ENCODE assay signal across 8 mouse cellular contexts in genomic region chr5:137569665-137570064, GRCm38 (mm10). TPM values are rescaled to one million over a fixed set of nuclear protein-coding genes. Genes with fewer than 3 reads are reported as not detected.
A peak's percentile ranks its signal among the peaks of the same experiment; 100 is the strongest.
DNase-seq lines count a peak whose midpoint lies in the region; TF ChIP-seq lines count a peak whose summit lies in the region.

Tfr2 (plus strand) TSS chr5:137569840.

- H3K4me3 ChIP-seq in layer of hippocampus, adult 2 months, result no peak within 1 kb of the TSS
- H3K4me3 ChIP-seq in heart, adult 2 months, result no peak within 1 kb of the TSS

- no peaks in the 10 kb centered on the region for H3K36me3 ChIP-seq in heart, adult 2 months (ENCODE audit: control insufficient read depth, insufficient read depth, low read length)

- TF ChIP-seq CTCF in layer of hippocampus, adult 2 months (conservative IDR thresholded peaks at IDR 0.05), result no peak
- TF ChIP-seq CTCF in heart, adult 2 months (IDR thresholded peaks at IDR 0.05), result no peak

- intact Hi-C loops in heart, adult 2 months (cut with DNase I), result no loop called here

- no peak within 1 kb of the TSS for H3K27ac ChIP-seq in layer of hippocampus, adult 2 months
- H3K27ac ChIP-seq in heart, adult 2 months, result no peak within 1 kb of the TSS

- no peak within 1 kb of the TSS for H3K9ac ChIP-seq in heart, adult 2 months (ENCODE audit: low read depth, low read length)

- TF ChIP-seq POLR2A in heart, adult 2 months (IDR thresholded peaks at IDR 0.05; ENCODE audit: insufficient read depth, low read depth, low read length), result no peak

- peaks cover 2% of the 10 kb centered on the region; the same call in 1 of the 2 replicates for H3K4me1 ChIP-seq in heart, adult 2 months (ENCODE audit: control insufficient read depth, insufficient read depth, low read length)

- WGBS in heart, adult 2 months, result 21% methylated on average over 9 of the region's 9 CpGs

- H3K79me2 ChIP-seq in heart, adult 2 months (replicated peaks; ENCODE audit: control insufficient read depth, insufficient read depth, low read length), result no peaks in the 10 kb centered on the region

- peaks cover 2% of the 10 kb centered on the region for H3K27me3 ChIP-seq in heart, adult 2 months (ENCODE audit: control insufficient read depth, insufficient read depth, low read length)

- TF ChIP-seq EP300 in heart, adult 2 months (IDR thresholded peaks at IDR 0.05; ENCODE audit: insufficient read depth, low read depth, low read length), result no peak

- no peak for DNase-seq in layer of hippocampus, adult 2 months (ENCODE audit: low spot score in 2 of 2)
- no peak for DNase-seq in layer of hippocampus, adult 9-11 months
- DNase-seq in ZHBTc4 (ENCODE audit: low read depth, low spot score), result peak; percentile 88
- peak; percentile 55 to 64 for DNase-seq in heart, adult 2 months
- DNase-seq in kidney, postnatal 25 days, result peak; percentile 60 to 77
- DNase-seq in lung, postnatal 25 days (ENCODE audit: low spot score), result peak; percentile 57
- DNase-seq in testis, postnatal 10 days (ENCODE audit: low spot score), result peak; percentile 80
- DNase-seq in frontal cortex, postnatal 36 days (ENCODE audit: low spot score in 2 of 2), result no peak

RNA-seq across cellular contexts. Expression of gene Tfr2, which starts in this region (rescaled TPM):
- total RNA-seq in layer of hippocampus, adult 2 months (2021), result 10 to 100 TPM; 16.7 to 20.2 TPM
- under 1 TPM in 1 of 2 experiments, not detected in 1; 0.09 TPM for total RNA-seq in heart, adult 2 months (2021)
- polyA plus RNA-seq in heart, adult 2 months (2012; rRNA removed), result 0.29 and 0.35 TPM in 2 replicates

Comparison
In these comparisons a context has a peak if more than half of its experiments do, and no peak if none do; other contexts are left out.
1. RNA of gene Tfr2 (total RNA-seq): 16.7 to 20.2 TPM in layer of hippocampus, adult 2 months; 0.09 TPM in heart, adult 2 months; every median in the first group is over 10 times any median in the second.
2. Peak in DNase-seq in heart, adult 2 months; RNA of the gene not detected or under 1 TPM.
3. DNase-seq: peak in ZHBTc4 (single experiment), kidney, postnatal 25 days (2 of 2), lung, postnatal 25 days (single experiment) and testis, postnatal 10 days (single experiment); none in layer of hippocampus, adult 2 months (0 of 2), layer of hippocampus, adult 9-11 months (single experiment) and frontal cortex, postnatal 36 days (0 of 2).